Mouse (Mus musculus): ENCODE data around the gene Dnah2. TPM values are rescaled to one million over a fixed set of nuclear protein-coding genes. Genes with fewer than 3 reads are reported as not detected.

The Dnah2 gene
- polyA plus RNA-seq, 1 experiment from 2014 or later = 0.15 TPM

DNA sequence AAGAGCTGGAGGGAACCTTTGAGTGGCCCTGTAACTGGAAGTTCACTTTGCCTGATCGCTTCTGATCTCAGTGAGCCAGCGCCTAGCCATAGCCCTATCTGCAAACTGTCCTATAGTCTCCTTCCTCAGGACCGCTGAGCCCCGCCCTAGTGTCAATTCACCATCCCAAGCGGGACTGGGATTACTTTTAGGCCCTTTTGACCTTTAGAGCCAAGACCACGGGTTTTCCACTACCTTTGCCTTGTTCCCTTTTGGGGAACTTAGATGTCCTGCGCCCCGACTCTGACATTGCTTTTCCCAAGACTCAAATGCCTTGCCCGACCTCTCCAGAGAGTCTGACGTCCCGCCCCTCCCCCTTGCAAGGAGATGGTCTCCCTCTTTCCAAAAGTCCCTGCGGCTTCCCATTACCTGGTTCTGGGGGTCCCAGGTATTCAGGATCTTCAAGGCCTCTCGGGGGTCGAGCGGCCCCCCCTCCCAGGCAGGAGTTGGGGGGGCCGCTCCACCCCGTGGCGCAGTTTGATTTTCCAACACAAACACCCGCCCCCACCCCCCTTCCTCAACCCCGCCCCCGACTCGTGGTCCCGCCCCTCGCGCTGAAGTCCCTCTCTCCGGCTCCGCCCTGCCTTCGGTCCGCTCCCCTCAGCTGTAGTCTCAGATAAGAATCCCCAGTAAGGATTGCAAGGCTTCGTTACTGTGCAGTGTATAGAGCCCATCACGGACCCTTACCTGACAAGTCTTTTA lies 128.9 kb downstream of the Dnah2 start:
- H3K9ac ChIP-seq = peak overlapping the region; percentile 58
- peaks cover 46% of the 10 kb centered on the region for H3K4me1 ChIP-seq (replicated peaks)
- peak overlapping the region; percentile 88 for H3K4me2 ChIP-seq
- WGBS = 1% methylated on average over 31 of the region's 31 CpGs
- no peaks in the 10 kb centered on the region for H3K9me3 ChIP-seq (replicated peaks)
- peak overlapping the region; percentile 84; the same call in 1 of the 2 replicates for H3K27ac ChIP-seq (ENCODE audit: poor library complexity, severe bottlenecking)
- H3K27me3 ChIP-seq (replicated peaks) = peaks cover 27% of the 10 kb centered on the region
- ATAC-seq (ENCODE audit: insufficient number of reproducible peaks, low FRiP score) = no peak
- H3K4me3 ChIP-seq = peak overlapping the region; percentile 64
- H3K36me3 ChIP-seq = no peaks in the 10 kb centered on the region

DNA sequence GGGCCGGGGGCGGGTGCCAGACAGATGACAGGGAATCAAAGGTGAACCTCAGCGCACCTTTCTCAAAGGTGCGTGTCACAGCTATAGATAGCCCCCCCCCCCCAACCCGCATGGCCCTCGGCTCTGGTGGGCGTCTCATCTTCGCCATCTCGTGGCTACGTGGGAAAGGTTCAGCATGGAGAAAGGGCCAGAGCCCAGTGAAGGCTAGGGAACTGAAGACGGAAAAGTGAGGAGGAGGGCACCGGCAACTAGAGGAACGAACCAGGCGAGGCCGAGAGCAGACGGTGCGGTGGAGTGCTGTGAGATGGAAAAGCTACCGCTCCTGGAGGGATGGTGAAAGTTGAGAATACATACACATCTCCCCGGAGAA lies 129.5 kb downstream of the Dnah2 start:
- H3K4me1 ChIP-seq (replicated peaks) = peaks cover 51% of the 10 kb centered on the region
- ATAC-seq (ENCODE audit: insufficient number of reproducible peaks, low FRiP score) = no peak
- no peaks in the 10 kb centered on the region for H3K9me3 ChIP-seq (replicated peaks)
- peak overlapping the region; percentile 84 for H3K27ac ChIP-seq (ENCODE audit: poor library complexity, severe bottlenecking)
- WGBS = under 1% methylated on average over 19 of the region's 19 CpGs
- H3K9ac ChIP-seq = peak overlapping the region; percentile 58
- H3K36me3 ChIP-seq = no peaks in the 10 kb centered on the region
- peak overlapping the region; percentile 88 for H3K4me2 ChIP-seq
- H3K4me3 ChIP-seq = peak overlapping the region; percentile 64
- peaks cover 27% of the 10 kb centered on the region for H3K27me3 ChIP-seq (replicated peaks)

DNA sequence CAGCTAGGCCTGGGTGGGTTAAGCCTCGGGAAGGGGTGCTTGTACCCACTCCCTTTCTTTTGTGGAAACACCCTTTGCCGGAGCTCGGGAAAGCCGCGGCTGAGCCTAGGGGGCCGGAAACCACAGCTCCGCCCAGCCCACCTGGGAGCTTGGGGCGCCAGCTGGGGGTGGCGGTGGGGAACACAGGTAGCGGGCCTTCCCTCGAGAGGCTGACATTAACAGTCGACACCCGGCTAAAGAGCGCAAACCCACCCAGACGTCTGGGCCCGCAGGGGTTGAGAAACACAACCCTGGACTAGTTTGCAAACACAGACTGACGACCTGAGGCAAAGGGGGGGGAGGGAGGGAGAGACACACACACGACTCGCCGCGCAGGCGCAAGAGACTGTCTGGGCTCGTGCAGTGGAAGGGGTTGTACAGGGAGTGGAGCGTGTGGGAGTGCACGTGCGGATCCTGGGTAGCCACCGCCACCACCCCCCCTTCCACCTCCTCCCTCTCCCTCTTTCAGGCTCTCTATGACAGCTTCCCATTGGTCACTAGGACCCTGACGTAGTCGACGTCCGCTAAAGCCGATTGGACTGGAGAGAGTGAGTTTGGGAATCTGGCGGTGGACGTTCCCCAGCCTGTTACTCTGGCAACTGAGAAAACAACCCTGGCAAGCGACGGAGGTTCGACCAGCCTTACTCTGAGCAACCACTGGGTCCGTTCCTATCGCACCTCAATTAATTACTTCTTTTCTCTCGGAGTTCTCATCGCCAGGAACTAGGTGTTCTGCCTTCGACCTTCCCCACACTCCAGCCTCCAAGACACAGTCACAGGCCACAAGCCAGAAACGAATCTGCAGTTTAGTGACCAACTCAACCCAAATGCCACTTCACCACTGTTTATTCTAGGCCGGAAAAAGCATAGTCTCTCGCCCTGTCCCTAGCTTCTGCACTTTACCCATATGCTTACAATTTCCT lies 130.1 kb downstream of the Dnah2 start:
- peak; percentile 86 for ATAC-seq (ENCODE audit: insufficient number of reproducible peaks, low FRiP score)
- Histone ChIP-seq H3K4me1 (replicated peaks) (peaks cover 58% of the 10 kb centered on the region), H3K9ac (peak overlapping the region; percentile 80), H3K27ac (ENCODE audit: poor library complexity, severe bottlenecking) (peak overlapping the region; percentile 97), H3K27me3 (replicated peaks) (peaks cover 27% of the 10 kb centered on the region), H3K36me3 (no peaks in the 10 kb centered on the region), H3K9me3 (replicated peaks) (no peaks in the 10 kb centered on the region), H3K4me2 (peak overlapping the region; percentile 88), H3K4me3 (peak overlapping the region; percentile 64)
- under 1% methylated on average over 41 of the region's 45 CpGs for whole genome bisulfite sequencing

DNA sequence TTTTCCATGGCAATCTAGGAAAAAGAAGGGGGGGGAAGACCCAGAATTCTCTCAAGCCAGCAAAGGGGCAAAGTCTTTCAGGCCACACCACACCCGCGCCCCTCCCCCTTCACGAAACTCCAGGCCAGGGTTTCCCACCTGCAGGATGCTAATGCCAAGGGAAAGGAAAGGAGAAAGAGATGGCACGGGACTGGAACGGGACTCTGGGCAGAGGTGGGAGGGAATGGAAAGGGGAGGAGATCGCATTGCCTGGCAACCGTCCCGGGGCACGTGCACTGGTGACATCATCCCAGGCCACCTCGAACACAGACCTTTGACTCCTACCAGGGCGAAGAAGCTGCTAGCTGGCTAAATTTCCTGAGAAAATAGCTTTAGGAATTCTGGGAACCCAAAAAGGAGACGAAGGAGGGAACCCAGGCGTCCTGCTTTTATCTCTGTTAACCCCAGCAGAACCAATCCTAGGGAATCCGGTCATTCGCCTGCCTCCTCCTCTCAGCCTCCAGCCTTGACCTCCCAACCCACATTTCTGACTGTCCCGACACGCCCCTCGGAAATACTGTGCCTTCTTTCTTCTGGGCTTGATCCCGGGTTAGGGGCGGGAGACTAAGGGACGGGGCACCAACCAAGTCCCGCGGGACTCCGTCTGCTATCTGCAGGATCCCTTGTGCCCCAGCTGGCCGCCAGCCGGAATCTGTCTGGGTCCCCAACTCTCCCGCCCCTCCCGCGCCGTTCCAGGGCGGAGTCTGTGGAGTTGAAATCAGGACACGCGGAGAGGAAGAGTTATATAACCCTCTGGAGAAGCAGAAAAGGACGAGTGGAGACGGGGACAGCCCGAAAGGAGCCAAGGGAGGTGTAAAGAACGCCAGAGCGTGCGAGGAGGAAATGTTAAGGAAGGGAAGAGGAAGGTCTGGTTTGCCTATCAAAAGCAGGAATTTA lies 131.2 kb downstream of the Dnah2 start:
- H3K9ac ChIP-seq = peak overlapping the region; percentile 80
- peak overlapping the region; percentile 64 for H3K4me3 ChIP-seq
- ATAC-seq (ENCODE audit: insufficient number of reproducible peaks, low FRiP score) = peak; percentile 70
- H3K27me3 ChIP-seq (replicated peaks) = peaks cover 21% of the 10 kb centered on the region
- H3K36me3 ChIP-seq = peaks cover 8% of the 10 kb centered on the region
- WGBS = under 1% methylated on average over 39 of the region's 39 CpGs
- peak overlapping the region; percentile 97 for H3K27ac ChIP-seq (ENCODE audit: poor library complexity, severe bottlenecking)
- peak overlapping the region; percentile 88 for H3K4me2 ChIP-seq
- H3K9me3 ChIP-seq (replicated peaks) = no peaks in the 10 kb centered on the region
- H3K4me1 ChIP-seq (replicated peaks) = peaks cover 68% of the 10 kb centered on the region

DNA sequence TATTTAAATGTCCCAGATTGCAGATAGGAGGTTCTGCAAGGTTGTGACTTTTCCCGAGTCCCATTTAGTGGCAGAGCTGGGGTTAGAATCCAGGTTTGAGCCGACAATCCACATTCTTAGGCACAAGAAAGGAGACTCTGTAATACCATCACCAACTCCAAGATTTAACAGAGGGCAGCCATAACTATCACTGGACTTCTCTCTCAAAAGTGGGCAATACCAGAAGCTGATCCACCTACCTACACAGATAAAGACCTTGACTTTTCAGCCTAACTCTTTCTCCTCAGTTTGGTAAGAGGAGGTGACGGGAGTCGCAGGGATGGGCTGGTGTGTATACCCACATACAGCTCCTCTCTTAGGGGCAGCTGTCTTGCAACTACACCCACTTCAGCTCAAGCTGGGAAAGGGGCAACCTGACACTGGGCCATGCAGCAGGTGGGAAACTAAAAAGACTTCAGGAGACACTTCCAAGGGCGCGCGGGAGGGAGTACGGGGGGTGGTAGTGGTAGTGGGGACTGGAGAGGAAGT lies 131.9 kb downstream of the Dnah2 start:
- ATAC-seq (ENCODE audit: insufficient number of reproducible peaks, low FRiP score) = no peak
- Histone ChIP-seq H3K9me3 (replicated peaks) (no peaks in the 10 kb centered on the region), H3K4me3 (peak overlapping the region; percentile 64), H3K36me3 (peaks cover 12% of the 10 kb centered on the region), H3K27me3 (replicated peaks) (peaks cover 14% of the 10 kb centered on the region), H3K27ac (ENCODE audit: poor library complexity, severe bottlenecking) (peak overlapping the region; percentile 97), H3K4me1 (replicated peaks) (peaks cover 76% of the 10 kb centered on the region), H3K4me2 (peak overlapping the region; percentile 88), H3K9ac (peak overlapping the region; percentile 80)
- whole genome bisulfite sequencing = 8% methylated on average over 8 of the region's 8 CpGs

DNA sequence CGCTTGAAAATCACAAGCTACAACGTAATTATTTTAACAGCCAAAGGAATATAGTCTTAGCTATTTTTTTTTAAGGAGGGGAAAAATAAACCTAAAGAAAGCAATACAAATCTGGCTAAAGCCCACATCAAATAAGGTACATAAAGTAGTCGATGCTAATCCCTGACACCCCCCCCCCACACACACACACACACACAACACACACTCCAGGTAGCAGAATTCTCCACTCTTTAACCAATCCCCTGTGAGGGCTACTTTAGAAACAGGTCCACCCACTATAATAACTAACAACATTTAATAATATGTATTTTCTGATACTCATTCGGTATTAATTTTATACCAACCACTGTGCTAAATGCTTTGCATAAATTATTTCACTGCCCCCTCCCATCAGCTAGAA lies 132.4 kb downstream of the Dnah2 start:
- WGBS = under 1% methylated on average over 4 of the region's 4 CpGs
- no peaks in the 10 kb centered on the region for H3K9me3 ChIP-seq (replicated peaks)
- peaks cover 12% of the 10 kb centered on the region for H3K36me3 ChIP-seq
- peak overlapping the region; percentile 97 for H3K27ac ChIP-seq (ENCODE audit: poor library complexity, severe bottlenecking)
- H3K4me1 ChIP-seq (replicated peaks) = peaks cover 78% of the 10 kb centered on the region
- peak overlapping the region; percentile 89 for H3K9ac ChIP-seq
- peak overlapping the region; percentile 88 for H3K4me2 ChIP-seq
- H3K4me3 ChIP-seq = peak overlapping the region; percentile 64
- peaks cover 9% of the 10 kb centered on the region for H3K27me3 ChIP-seq (replicated peaks)
- ATAC-seq (ENCODE audit: insufficient number of reproducible peaks, low FRiP score) = no peak

DNA sequence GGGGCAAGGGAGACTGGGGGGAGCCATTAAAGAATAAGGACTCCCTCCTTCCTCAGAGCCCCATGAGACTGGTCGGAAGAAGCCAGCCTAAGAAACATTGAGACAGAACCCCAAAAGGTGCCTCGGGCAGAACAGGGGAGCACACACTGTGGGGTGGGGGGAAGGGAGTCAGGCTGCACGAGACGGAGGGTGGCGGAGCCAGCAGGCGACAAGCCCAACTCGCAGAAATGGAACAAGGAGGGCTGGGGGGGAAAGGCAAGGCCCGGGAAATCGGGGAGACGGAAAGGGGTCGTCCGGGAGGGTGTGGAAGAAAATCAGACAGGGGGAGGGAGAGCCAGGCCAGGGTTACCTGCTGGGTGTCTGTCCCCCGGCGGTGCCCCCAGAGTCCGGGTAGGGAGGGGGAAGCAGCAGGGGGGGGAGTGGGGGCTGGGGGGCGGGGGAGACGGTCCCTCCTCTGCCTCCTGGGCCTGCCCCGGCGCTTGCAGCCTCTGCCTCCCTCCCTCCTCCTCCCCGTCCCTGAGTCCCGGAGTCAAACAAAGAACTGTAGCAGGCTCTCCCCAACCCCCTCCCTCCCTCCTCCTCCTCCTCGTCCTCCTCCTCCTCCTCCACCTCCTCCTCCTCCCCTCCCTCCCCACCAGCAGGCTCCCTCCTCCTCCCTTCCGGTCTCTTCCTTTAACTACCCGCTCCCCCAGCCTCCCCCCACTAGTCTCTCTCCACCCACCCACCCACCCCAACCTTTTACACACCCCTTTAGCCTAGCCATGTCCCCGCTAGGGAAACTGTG lies 133.1 kb downstream of the Dnah2 start:
- 1% methylated on average over 17 of the region's 25 CpGs for WGBS
- Histone ChIP-seq H3K9ac (peak overlapping the region; percentile 89), H3K27ac (ENCODE audit: poor library complexity, severe bottlenecking) (peak overlapping the region; percentile 97), H3K9me3 (replicated peaks) (no peaks in the 10 kb centered on the region), H3K4me2 (peak overlapping the region; percentile 88), H3K27me3 (replicated peaks) (peaks cover 3% of the 10 kb centered on the region; the same call in 1 of the 2 replicates), H3K36me3 (peaks cover 12% of the 10 kb centered on the region), H3K4me3 (peak overlapping the region; percentile 64), H3K4me1 (replicated peaks) (peaks cover 73% of the 10 kb centered on the region)
- peak; percentile 16; the same call in 1 of the 2 replicates for ATAC-seq (ENCODE audit: insufficient number of reproducible peaks, low FRiP score)

DNA sequence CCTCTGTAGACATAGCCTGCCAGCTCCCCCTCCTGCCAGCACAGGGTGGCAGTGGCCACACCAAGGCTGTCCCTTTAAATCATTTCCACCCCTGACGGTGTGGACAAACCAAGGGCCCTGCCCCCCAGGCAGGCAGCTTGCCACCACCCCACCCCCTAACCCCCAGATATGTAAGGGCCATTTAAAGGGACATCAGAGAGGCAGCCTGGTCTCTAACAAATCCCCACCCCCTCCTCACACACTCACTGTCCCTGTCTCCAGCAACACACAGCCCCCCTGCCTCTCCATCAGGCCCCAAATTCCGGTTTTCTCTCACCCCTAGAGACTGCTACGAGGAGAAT lies 133.6 kb downstream of the Dnah2 start:
- no peak for ATAC-seq (ENCODE audit: insufficient number of reproducible peaks, low FRiP score)
- Histone ChIP-seq H3K4me2 (peak overlapping the region; percentile 88), H3K9ac (peak overlapping the region; percentile 89), H3K36me3 (peaks cover 12% of the 10 kb centered on the region), H3K4me1 (replicated peaks) (peaks cover 67% of the 10 kb centered on the region), H3K27me3 (replicated peaks) (no peaks in the 10 kb centered on the region), H3K9me3 (replicated peaks) (no peaks in the 10 kb centered on the region), H3K27ac (ENCODE audit: poor library complexity, severe bottlenecking) (peak overlapping the region; percentile 97), H3K4me3 (peak overlapping the region; percentile 64)
- 0% methylated on average over 3 of the region's 3 CpGs for WGBS

DNA sequence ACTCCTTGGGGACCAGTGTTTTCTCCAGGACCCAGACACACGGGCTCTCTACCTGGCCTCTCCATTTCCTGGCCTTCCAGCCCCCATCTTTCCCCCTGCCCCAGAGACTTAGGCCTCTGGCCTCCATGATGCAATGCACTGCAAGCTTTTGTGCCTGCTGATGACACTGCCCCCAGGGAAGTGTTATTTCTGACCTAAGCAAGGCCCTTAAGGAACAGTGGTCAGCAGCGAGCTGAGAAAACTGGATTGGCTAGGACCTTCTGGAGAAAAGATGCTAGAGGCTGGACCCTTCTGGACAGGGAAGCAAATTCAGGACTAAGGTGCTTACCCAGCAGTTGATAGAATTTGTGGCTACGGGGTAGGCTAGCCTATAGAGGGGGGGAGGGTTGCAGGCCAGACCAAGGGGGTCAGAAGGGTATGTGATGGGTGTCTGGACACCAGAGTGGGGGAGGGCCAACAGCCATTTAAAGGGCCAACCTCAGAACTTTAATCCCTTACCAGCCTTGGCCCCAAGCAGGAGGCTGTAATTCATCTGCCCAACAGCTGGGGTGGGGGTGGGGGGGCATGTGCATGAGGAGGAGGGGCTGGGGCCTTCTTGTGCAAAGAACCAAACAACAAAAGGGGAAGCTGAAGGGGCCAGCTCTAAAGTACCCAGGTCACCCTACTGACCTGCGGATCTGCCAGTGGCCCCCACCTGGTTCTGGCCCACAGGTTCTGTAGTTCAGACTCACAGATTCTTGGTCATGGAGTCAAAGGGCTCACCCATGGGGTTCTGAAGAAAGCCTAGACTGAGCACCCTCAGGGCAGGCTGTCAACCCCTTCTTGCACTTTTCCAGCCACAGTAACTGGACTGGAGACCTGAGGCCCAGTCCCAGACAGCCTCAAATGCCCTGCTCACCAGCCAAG lies 134.2 kb downstream of the Dnah2 start:
- no peaks in the 10 kb centered on the region for H3K27me3 ChIP-seq (replicated peaks)
- H3K36me3 ChIP-seq = peaks cover 12% of the 10 kb centered on the region
- peak overlapping the region; percentile 88 for H3K4me2 ChIP-seq
- peaks cover 61% of the 10 kb centered on the region for H3K4me1 ChIP-seq (replicated peaks)
- no peak for ATAC-seq (ENCODE audit: insufficient number of reproducible peaks, low FRiP score)
- WGBS = 19% methylated on average over 4 of the region's 4 CpGs
- H3K4me3 ChIP-seq = peak overlapping the region; percentile 64
- peak overlapping the region; percentile 97 for H3K27ac ChIP-seq (ENCODE audit: poor library complexity, severe bottlenecking)
- no peaks in the 10 kb centered on the region for H3K9me3 ChIP-seq (replicated peaks)
- peak overlapping the region; percentile 89 for H3K9ac ChIP-seq
